Mouse (Mus musculus) kidney, adult 2 months (tissue): ENCODE results near the gene Sorbs1.

ENCODE experiments used
- CTCF ChIP-seq: fragments of 200-500 bp; conservative IDR thresholded peaks from 2 replicates; pipeline ENCODE4 v1.5.1; 2011; ENCODE audit warnings: low read depth, mild to moderate bottlenecking, control low read depth, low read length, moderate library complexity, mixed read lengths; ENCODE audit not compliant: insufficient read depth, insufficient read length
- POLR2A ChIP-seq: fragments of 200-500 bp; IDR thresholded peaks from one replicate; pipeline ENCODE4 v1.6.1; 2011; ENCODE audit warnings: low read depth, low read length, control low read depth

DNA sequence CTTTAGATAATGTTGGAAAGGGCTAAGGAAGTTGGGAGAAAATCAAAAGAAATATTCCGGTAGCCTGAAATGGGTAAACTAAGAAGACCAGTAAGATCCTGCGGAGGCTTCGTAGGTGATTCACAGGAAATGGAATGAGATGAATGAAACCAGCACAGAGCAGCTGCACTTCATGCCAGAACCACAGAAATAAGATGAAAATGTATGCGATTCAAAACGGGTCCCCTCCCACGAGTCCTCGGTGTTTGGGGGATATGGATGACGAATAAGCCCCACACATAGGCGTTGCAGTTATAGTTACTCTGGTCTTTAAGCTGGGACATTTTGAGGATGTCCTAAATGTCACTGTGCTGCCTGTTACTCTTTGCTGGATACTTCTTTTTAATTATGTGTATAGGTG lies 67.1 kb downstream of the Sorbs1 start:
- TF ChIP-seq POLR2A (no peak), CTCF (no peak)
